Mouse (Mus musculus): ENCODE results near the gene Ehd1. TPM values are rescaled to one million over a fixed set of nuclear protein-coding genes. Genes with fewer than 3 reads are reported as not detected.
A peak's percentile ranks its signal among the peaks of the same experiment; 100 is the strongest.

The Ehd1 gene
- polyA plus RNA-seq, 2 experiments = 68.7 to 160 TPM

GRCm38 (mm10) chr19:6299003-6299402 is 22.5 kb downstream of the Ehd1 start:
- peaks cover 69% of the 10 kb centered on the region for H3K36me3 ChIP-seq (ENCODE audit: control insufficient read depth, insufficient read depth, low read length)
- H3K27me3 ChIP-seq (ENCODE audit: control insufficient read depth, insufficient read depth, low read length) = no peaks in the 10 kb centered on the region
- H3K9ac ChIP-seq (ENCODE audit: low read depth, low read length, severe bottlenecking) = no peak overlapping the region
- no peak overlapping the region for H3K4me3 ChIP-seq (replicated peaks; ENCODE audit: low read length)
- H3K4me1 ChIP-seq (ENCODE audit: control insufficient read depth, insufficient read depth, low read length) = peaks cover 7% of the 10 kb centered on the region; the same call in 1 of the 2 replicates
- H3K9me3 ChIP-seq (ENCODE audit: control insufficient read depth, low read length) = no peaks in the 10 kb centered on the region
- WGBS = 73% methylated on average over 4 of the region's 4 CpGs
- ATAC-seq (ENCODE audit: low FRiP score, low read depth) (no peak), DNase-seq (ENCODE audit: low spot score) (no peak)
- no peak for TF ChIP-seq POLR2A (IDR thresholded peaks at IDR 0.05; ENCODE audit: borderline replicate concordance, extremely low read depth, insufficient read depth, insufficient read length)
- no peak overlapping the region for H3K27ac ChIP-seq (replicated peaks; ENCODE audit: low read depth, low read length)
- no peak overlapping the region for H3K4me2 ChIP-seq (replicated peaks; ENCODE audit: low read depth, low read length, severe bottlenecking)

GRCm38 (mm10) chr19:6299450-6300267 is 23.1 kb downstream of the Ehd1 start:
- H3K9me3 ChIP-seq (ENCODE audit: control insufficient read depth, low read length) = no peaks in the 10 kb centered on the region
- H3K9ac ChIP-seq (ENCODE audit: low read depth, low read length, severe bottlenecking) = no peak overlapping the region
- H3K27me3 ChIP-seq (ENCODE audit: control insufficient read depth, insufficient read depth, low read length) = no peaks in the 10 kb centered on the region
- H3K4me3 ChIP-seq (replicated peaks; ENCODE audit: low read length) = no peak overlapping the region
- no peak overlapping the region for H3K4me2 ChIP-seq (replicated peaks; ENCODE audit: low read depth, low read length, severe bottlenecking)
- no peak for ATAC-seq (ENCODE audit: low FRiP score, low read depth)
- WGBS = 79% methylated on average over 7 of the region's 7 CpGs
- no peak for DNase-seq (ENCODE audit: low spot score)
- H3K27ac ChIP-seq (replicated peaks; ENCODE audit: low read depth, low read length) = 0 out of 2 replicates have a peak overlapping the region, but pooled peaks have one; percentile 26
- peaks cover 7% of the 10 kb centered on the region; the same call in 1 of the 2 replicates for H3K4me1 ChIP-seq (ENCODE audit: control insufficient read depth, insufficient read depth, low read length)
- H3K36me3 ChIP-seq (ENCODE audit: control insufficient read depth, insufficient read depth, low read length) = peaks cover 62% of the 10 kb centered on the region
- no peak for TF ChIP-seq POLR2A (IDR thresholded peaks at IDR 0.05; ENCODE audit: borderline replicate concordance, extremely low read depth, insufficient read depth, insufficient read length)

GRCm38 (mm10) chr19:6300402-6300841 is 23.9 kb downstream of the Ehd1 start:
- no peak overlapping the region for H3K4me2 ChIP-seq (replicated peaks; ENCODE audit: low read depth, low read length, severe bottlenecking)
- ATAC-seq (ENCODE audit: low FRiP score, low read depth) (no peak), DNase-seq (ENCODE audit: low spot score) (no peak)
- H3K4me3 ChIP-seq (replicated peaks; ENCODE audit: low read length) = no peak overlapping the region
- H3K9me3 ChIP-seq (ENCODE audit: control insufficient read depth, low read length) = no peaks in the 10 kb centered on the region
- peaks cover 7% of the 10 kb centered on the region; the same call in 1 of the 2 replicates for H3K4me1 ChIP-seq (ENCODE audit: control insufficient read depth, insufficient read depth, low read length)
- no peak for TF ChIP-seq POLR2A (IDR thresholded peaks at IDR 0.05; ENCODE audit: borderline replicate concordance, extremely low read depth, insufficient read depth, insufficient read length)
- H3K27me3 ChIP-seq (ENCODE audit: control insufficient read depth, insufficient read depth, low read length) = no peaks in the 10 kb centered on the region
- 66% methylated on average over 7 of the region's 7 CpGs for WGBS
- no peak overlapping the region for H3K27ac ChIP-seq (replicated peaks; ENCODE audit: low read depth, low read length)
- H3K9ac ChIP-seq (ENCODE audit: low read depth, low read length, severe bottlenecking) = no peak overlapping the region
- H3K36me3 ChIP-seq (ENCODE audit: control insufficient read depth, insufficient read depth, low read length) = peaks cover 55% of the 10 kb centered on the region

- 86% methylated on average over 5 of the region's 5 CpGs for WGBS
- Histone ChIP-seq H3K36me3 (ENCODE audit: control insufficient read depth, insufficient read depth, low read length) (peaks cover 38% of the 10 kb centered on the region), H3K27ac (replicated peaks; ENCODE audit: low read depth, low read length) (peak overlapping the region; percentile 40), H3K27me3 (ENCODE audit: control insufficient read depth, insufficient read depth, low read length) (no peaks in the 10 kb centered on the region), H3K9ac (ENCODE audit: low read depth, low read length, severe bottlenecking) (no peak overlapping the region), H3K4me2 (replicated peaks; ENCODE audit: low read depth, low read length, severe bottlenecking) (no peak overlapping the region), H3K9me3 (ENCODE audit: control insufficient read depth, low read length) (no peaks in the 10 kb centered on the region), H3K4me1 (ENCODE audit: control insufficient read depth, insufficient read depth, low read length) (peaks cover 11% of the 10 kb centered on the region; the same call in 1 of the 2 replicates), H3K4me3 (replicated peaks; ENCODE audit: low read length) (no peak overlapping the region)
- no peak for ATAC-seq (ENCODE audit: low FRiP score, low read depth)
- DNase-seq (ENCODE audit: low spot score) = no peak
- no peak for TF ChIP-seq POLR2A (IDR thresholded peaks at IDR 0.05; ENCODE audit: borderline replicate concordance, extremely low read depth, insufficient read depth, insufficient read length)
These were observed 25.6 kb downstream of the Ehd1 start for GRCm38 (mm10) chr19:6302114-6302513.

- Histone ChIP-seq H3K4me2 (replicated peaks; ENCODE audit: low read depth, low read length, severe bottlenecking) (peak overlapping the region; percentile 13; the same call in 1 of the 2 replicates), H3K36me3 (ENCODE audit: control insufficient read depth, insufficient read depth, low read length) (peaks cover 34% of the 10 kb centered on the region), H3K27me3 (ENCODE audit: control insufficient read depth, insufficient read depth, low read length) (no peaks in the 10 kb centered on the region), H3K9ac (ENCODE audit: low read depth, low read length, severe bottlenecking) (no peak overlapping the region), H3K27ac (replicated peaks; ENCODE audit: low read depth, low read length) (peak overlapping the region; percentile 55), H3K4me1 (ENCODE audit: control insufficient read depth, insufficient read depth, low read length) (peaks cover 11% of the 10 kb centered on the region; the same call in 1 of the 2 replicates), H3K9me3 (ENCODE audit: control insufficient read depth, low read length) (no peaks in the 10 kb centered on the region), H3K4me3 (replicated peaks; ENCODE audit: low read length) (no peak overlapping the region)
- peak; percentile 46 for ATAC-seq (ENCODE audit: low FRiP score, low read depth)
- TF ChIP-seq POLR2A (IDR thresholded peaks at IDR 0.05; ENCODE audit: borderline replicate concordance, extremely low read depth, insufficient read depth, insufficient read length) = no peak
- DNase-seq (ENCODE audit: low spot score) = peak; percentile 32
- 17% methylated on average over 4 of the region's 4 CpGs for WGBS
These were observed 26.0 kb downstream of the Ehd1 start for GRCm38 (mm10) chr19:6302522-6302921.
